Mouse (Mus musculus): Measurements from ENCODE around the gene Rpl4. TPM values are rescaled to one million over a fixed set of nuclear protein-coding genes. Genes with fewer than 3 reads are reported as not detected.

Gene Rpl4
- 68.9 and 127 TPM in 2 replicates for polyA plus RNA-seq (2012; ENCODE audit: low replicate concordance)

GRCm38 (mm10) chr9:64172816-64173665, at the start of gene Rpl4, which contains the start of gene Zwilch:
Gene Rpl4, plus strand, starts transcription at chr9:64173375.
Gene Zwilch, minus strand, starts transcription at chr9:64173104.

GRCm38 (mm10) chr9:64178974-64179646, 5.9 kb downstream of the Rpl4 start, which contains the start of gene Snapc5:
Gene Snapc5, plus strand, starts transcription at chr9:64179274.

Other genes starting within 250 kb of the Rpl4 start
- 0.76 and 1.4 TPM in 2 replicates for gene Smad6, start 151.3 kb upstream of the Rpl4 start, polyA plus RNA-seq (2012; ENCODE audit: low replicate concordance)
- not detected in 2 replicates for gene Lctl, start 56.2 kb upstream of the Rpl4 start, polyA plus RNA-seq (2012; ENCODE audit: low replicate concordance)
- gene Zwilch, start 271 bp upstream of the Rpl4 start, polyA plus RNA-seq (2012; ENCODE audit: low replicate concordance): 2.1 and 7.7 TPM in 2 replicates
- 0.15 and 1.7 TPM in 2 replicates for gene Snapc5, start 5.9 kb downstream of the Rpl4 start, polyA plus RNA-seq (2012; ENCODE audit: low replicate concordance)
- gene Uchl4, start 61.8 kb downstream of the Rpl4 start, polyA plus RNA-seq (2012; ENCODE audit: low replicate concordance): not detected in 2 replicates
- gene Map2k1, start 80.3 kb downstream of the Rpl4 start, polyA plus RNA-seq (2012; ENCODE audit: low replicate concordance): 16.2 and 18.1 TPM in 2 replicates
- 4.8 TPM in 1 of 2 replicates, not detected in the other for gene Tipin, start 108.2 kb downstream of the Rpl4 start, polyA plus RNA-seq (2012; ENCODE audit: low replicate concordance)
- gene Dis3l, start 167.9 kb downstream of the Rpl4 start, polyA plus RNA-seq (2012; ENCODE audit: low replicate concordance): 5.4 and 7.1 TPM in 2 replicates
- 0.83 TPM in 1 of 2 replicates, not detected in the other for gene Megf11, start 212.3 kb downstream of the Rpl4 start, polyA plus RNA-seq (2012; ENCODE audit: low replicate concordance)